Mouse (Mus musculus): ENCODE measurements around the gene Rdh7. TPM values are rescaled to one million over a fixed set of nuclear protein-coding genes. Genes with fewer than 3 reads are reported as not detected.
"Not testable (repeated sequence)": the region's sequence is repeated elsewhere in the genome, so short reads cannot be mapped to it uniquely, and the experiment has no call there.

Gene Rdh7
- polyA plus RNA-seq (2016; fragmentation: Nextera tagmentation; extraction: Ambion mirVana) = not detected in 2 replicates

DNA sequence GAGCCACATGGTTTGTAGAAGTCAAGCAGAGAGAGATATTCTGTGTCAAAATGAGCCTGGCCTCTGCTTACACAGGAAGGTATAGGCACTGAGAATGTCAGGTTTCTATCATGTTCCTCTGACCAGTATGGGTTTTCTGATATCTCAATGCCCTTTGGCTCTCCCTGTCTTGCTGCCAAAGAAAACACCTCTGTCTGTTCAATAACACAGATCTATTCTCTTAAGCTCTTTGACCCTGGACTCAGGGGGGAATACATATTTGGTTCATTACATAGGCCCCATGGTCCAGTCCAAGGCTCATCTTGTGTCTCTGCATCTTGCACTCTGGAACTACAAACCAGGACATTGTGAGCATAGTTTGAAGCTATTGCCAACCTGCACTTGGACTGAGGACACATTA lies at the start of gene Rdh7:
Rdh7 (minus strand) TSS at position 213 of the 400 bp plus-strand sequence.
- Histone ChIP-seq H3K36me3 (no peaks in the 10 kb centered on the region), H3K4me1 (peaks cover 6% of the 10 kb centered on the region; the same call in 1 of the 2 replicates), H3K9me3 (no peaks in the 10 kb centered on the region), H3K27ac (no peak within 1 kb of the TSS), H3K4me3 (no peak within 1 kb of the TSS), H3K9ac (no peak within 1 kb of the TSS), H3K27me3 (no peaks in the 10 kb centered on the region), H3K4me2 (replicated peaks) (no peak within 1 kb of the TSS)
- ATAC-seq (ENCODE audit: insufficient number of reproducible peaks, insufficient read depth, low FRiP score, low TSS enrichment) = no peak

DNA sequence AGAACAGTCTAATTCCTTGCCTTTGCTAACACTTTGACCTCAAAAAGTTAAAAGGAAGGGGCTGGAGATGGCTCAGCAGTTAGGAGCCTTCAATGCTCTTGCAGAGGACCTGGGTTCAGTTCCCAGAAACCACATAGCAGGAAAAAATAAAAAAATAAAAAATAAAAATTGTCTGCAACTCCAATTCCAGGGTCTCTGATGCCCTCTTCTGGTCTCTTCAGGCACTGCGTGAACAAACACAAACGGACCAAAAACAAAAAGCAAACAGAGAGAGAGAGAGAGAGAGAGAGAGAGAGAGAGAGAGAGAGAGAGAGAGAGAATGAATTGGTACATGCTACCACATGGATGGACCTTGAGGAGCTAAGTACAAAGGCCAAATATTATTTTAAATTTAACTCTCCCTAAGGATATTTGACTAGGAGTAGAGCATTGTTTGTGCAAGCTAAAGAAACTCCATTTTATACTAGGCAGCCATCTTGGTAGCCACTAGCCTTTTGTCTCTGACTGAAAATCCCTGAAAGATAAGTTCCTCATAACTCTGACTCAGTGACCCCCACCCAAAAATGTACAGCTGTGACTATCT lies 48.9 kb upstream of the Rdh7 start:
- no peaks in the 10 kb centered on the region for H3K9me3 ChIP-seq
- 4% methylated on average over 2 of the region's 2 CpGs for WGBS
- H3K27me3 ChIP-seq = no peaks in the 10 kb centered on the region
- no peak overlapping the region for H3K27ac ChIP-seq
- no peak overlapping the region for H3K4me3 ChIP-seq
- no peak overlapping the region for H3K4me2 ChIP-seq (replicated peaks)
- H3K9ac ChIP-seq = no peak overlapping the region
- H3K36me3 ChIP-seq = no peaks in the 10 kb centered on the region
- no peaks in the 10 kb centered on the region for H3K4me1 ChIP-seq
- ATAC-seq (ENCODE audit: insufficient number of reproducible peaks, insufficient read depth, low FRiP score, low TSS enrichment) = no peak

DNA sequence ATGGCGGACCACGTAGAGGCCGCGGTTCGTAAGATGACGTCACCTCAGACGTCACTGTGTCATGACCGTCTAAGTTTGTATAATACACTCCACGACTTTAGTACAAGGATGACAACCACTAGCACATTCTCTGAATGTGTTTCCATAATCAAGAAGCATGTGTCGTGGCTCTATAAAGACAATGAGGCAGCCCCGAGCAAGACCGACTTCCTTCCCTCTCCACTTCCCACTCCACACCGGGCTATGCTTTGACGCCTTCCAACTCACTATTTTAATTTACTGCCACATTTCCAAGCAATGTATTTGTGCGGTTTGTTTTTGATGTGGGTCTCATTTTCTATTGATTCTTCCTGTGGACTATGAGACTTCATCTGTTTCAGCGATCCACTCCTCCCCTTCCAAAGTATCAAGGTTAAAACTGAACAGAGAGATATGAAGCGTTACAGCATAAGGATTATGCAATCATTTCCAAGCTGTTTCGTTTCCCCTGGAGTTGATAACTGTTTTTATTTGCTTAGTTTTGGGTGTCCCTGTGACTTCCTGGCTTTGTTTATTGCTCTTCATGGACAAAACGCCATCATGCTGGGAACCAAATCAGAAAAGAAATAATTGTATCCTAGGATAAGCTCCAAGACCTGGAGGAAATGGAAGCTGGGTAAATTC lies 48.3 kb upstream of the Rdh7 start:
- no peak for ATAC-seq (ENCODE audit: insufficient number of reproducible peaks, insufficient read depth, low FRiP score, low TSS enrichment)
- Histone ChIP-seq H3K4me2 (replicated peaks) (no peak overlapping the region), H3K9me3 (no peaks in the 10 kb centered on the region), H3K9ac (no peak overlapping the region), H3K27me3 (no peaks in the 10 kb centered on the region), H3K36me3 (no peaks in the 10 kb centered on the region), H3K27ac (no peak overlapping the region), H3K4me3 (no peak overlapping the region), H3K4me1 (no peaks in the 10 kb centered on the region)
- 87% methylated on average over 19 of the region's 19 CpGs for WGBS

DNA sequence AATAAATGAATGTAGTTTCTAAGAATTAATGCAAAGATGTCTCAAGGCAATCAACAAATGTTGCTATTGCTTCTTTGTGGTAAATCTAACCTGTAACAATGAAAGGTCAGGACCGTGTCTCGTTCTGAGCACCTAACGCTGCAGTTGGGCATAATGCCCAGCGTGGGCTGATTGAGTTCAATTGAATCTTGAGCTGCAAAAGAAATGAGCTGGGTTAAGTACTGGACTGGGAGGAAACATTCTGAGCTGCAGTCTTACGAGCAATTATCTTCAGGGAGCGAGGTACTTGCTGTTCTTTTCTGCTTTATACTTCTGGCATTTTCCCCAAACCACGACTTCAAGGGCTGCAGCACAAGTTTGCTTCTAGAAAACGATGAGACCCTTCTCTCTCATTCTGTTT lies 47.7 kb upstream of the Rdh7 start:
- Histone ChIP-seq H3K27me3 (no peaks in the 10 kb centered on the region), H3K4me2 (replicated peaks) (no peak overlapping the region), H3K9me3 (no peaks in the 10 kb centered on the region), H3K4me3 (no peak overlapping the region), H3K9ac (no peak overlapping the region), H3K27ac (no peak overlapping the region), H3K4me1 (no peaks in the 10 kb centered on the region), H3K36me3 (no peaks in the 10 kb centered on the region)
- ATAC-seq (ENCODE audit: insufficient number of reproducible peaks, insufficient read depth, low FRiP score, low TSS enrichment) = no peak
- WGBS = 78% methylated on average over 8 of the region's 8 CpGs

DNA sequence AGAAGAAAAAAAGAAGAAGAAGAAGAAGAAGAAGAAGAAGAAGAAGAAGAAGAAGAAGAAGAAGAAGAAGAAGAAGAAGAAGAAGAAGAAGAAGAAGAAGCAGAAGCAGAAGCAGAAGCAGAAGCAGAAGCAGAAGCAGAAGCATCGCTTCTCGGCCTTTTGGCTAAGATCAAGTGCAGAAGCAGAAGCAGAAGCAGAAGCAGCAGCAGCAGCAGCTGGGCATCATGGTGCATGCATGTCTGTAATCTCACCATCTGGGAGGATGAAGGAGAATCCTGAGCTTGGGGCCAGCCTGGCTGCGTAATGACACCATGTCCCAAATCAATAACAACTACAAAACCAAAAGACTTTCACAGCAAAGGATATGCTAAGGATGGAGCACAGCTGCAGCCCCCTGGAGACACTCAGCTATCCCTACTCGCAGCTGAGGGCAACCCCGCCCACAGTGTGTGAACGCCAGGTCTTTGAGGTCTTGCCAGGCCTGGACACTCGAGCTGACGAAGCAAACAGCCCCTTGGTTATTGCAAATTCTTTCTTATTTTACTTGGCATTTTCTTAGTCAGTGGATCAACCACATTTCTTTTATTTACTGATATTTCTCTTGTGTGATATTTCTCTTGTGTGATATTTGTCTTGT lies 43.8 kb upstream of the Rdh7 start:
- no peak overlapping the region for H3K27ac ChIP-seq
- 61% methylated on average over 8 of the region's 8 CpGs for WGBS
- H3K4me3 ChIP-seq = no peak overlapping the region
- H3K27me3 ChIP-seq = no peaks in the 10 kb centered on the region
- H3K9ac ChIP-seq = no peak overlapping the region
- no peaks in the 10 kb centered on the region for H3K36me3 ChIP-seq
- H3K4me1 ChIP-seq = no peaks in the 10 kb centered on the region
- ATAC-seq (ENCODE audit: insufficient number of reproducible peaks, insufficient read depth, low FRiP score, low TSS enrichment) = no peak
- peaks cover 3% of the 10 kb centered on the region; the same call in 1 of the 2 replicates for H3K9me3 ChIP-seq
- H3K4me2 ChIP-seq (replicated peaks) = no peak overlapping the region

DNA sequence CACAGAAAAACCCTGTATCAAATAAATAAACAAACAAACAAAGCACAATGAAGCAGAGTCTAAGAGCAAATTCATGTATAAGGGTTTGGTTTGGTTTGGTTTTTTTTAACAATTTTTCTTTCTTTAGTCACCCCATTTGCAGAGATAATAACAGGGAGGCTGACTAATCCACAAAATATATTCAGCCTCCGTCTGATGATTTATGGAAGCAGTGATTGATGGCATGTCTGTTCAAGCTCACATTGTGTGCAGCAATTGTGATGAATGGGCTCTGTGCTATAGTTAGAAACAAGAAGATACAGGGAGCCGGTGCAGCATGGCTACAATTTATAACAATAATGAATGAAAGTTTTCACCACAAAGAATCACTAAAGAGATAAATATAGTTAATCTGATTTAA lies 39.1 kb upstream of the Rdh7 start:
- H3K4me3 ChIP-seq = no peak overlapping the region
- H3K36me3 ChIP-seq = no peaks in the 10 kb centered on the region
- H3K4me2 ChIP-seq (replicated peaks) = no peak overlapping the region
- H3K4me1 ChIP-seq = peaks cover 4% of the 10 kb centered on the region; the same call in 1 of the 2 replicates
- peaks cover 3% of the 10 kb centered on the region; the same call in 1 of the 2 replicates for H3K9me3 ChIP-seq
- H3K27ac ChIP-seq = no peak overlapping the region
- no peak overlapping the region for H3K9ac ChIP-seq
- ATAC-seq (ENCODE audit: insufficient number of reproducible peaks, insufficient read depth, low FRiP score, low TSS enrichment) = no peak
- 81% methylated on average over 2 of the region's 2 CpGs for WGBS
- H3K27me3 ChIP-seq = no peaks in the 10 kb centered on the region

DNA sequence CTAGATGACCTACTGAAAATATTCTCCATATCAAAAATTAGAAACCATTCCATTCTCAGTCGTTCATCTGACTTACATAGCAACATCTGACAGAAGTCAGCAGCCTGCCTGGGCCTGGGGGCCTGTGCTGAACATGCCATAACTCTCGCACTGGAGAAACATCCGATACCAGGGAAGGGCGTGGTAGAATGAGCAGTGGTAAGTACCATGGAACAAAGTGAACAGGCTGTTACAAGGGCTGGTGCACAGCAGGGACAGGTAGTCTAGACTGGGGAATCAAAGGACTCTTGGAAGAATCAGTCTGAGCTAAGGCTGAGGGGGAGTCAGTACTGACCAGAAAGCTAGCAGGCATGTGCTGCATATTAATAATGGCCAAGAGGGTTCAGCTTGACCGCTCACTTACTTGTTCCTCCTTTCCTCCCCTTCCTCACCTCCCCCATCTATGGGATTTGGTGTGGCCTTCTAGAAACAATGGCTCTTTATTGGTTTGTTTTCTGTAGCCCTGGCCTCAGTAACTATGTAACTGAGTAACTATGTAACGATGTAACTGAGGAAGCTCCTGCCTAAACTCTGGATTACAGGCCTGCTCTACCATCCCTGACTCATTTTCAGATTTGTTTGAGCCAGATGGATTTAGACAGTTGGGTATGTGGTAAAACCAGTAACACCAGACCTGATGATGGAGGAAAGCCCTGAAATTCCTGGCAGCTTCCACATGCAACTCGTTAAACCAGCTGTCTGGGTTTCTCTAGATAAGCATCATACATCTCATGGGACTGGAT lies 36.2 kb upstream of the Rdh7 start:
- Histone ChIP-seq H3K4me1 (peaks cover 4% of the 10 kb centered on the region; the same call in 1 of the 2 replicates), H3K36me3 (no peaks in the 10 kb centered on the region), H3K27me3 (no peaks in the 10 kb centered on the region), H3K4me3 (no peak overlapping the region), H3K4me2 (replicated peaks) (no peak overlapping the region), H3K27ac (peak overlapping the region; percentile 24; the same call in 1 of the 2 replicates), H3K9me3 (peaks cover 3% of the 10 kb centered on the region; the same call in 1 of the 2 replicates), H3K9ac (no peak overlapping the region)
- whole genome bisulfite sequencing = 46% methylated on average over 7 of the region's 7 CpGs
- ATAC-seq (ENCODE audit: insufficient number of reproducible peaks, insufficient read depth, low FRiP score, low TSS enrichment) = no peak

DNA sequence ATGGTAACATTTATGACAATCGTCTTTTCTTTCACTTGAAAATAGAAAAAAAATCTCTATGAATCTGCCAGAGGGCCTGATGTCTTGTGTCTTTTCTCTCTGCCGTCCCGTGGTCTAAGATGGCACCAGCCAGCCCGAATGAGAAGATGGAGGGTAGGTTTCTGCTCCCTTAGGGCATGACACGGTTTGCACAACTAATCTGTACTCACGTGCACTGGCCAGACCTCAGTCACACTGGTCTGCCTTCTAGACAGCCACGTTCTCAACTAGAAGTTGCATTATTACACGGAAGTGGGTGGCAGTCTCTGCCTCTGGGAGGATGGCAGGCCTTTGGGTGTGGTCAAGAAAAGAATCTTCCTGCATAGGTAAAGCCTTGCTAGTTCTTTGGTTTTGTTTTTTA lies 34.4 kb upstream of the Rdh7 start:
- H3K4me1 ChIP-seq = peaks cover 4% of the 10 kb centered on the region; the same call in 1 of the 2 replicates
- H3K4me2 ChIP-seq (replicated peaks) = no peak overlapping the region
- no peak for ATAC-seq (ENCODE audit: insufficient number of reproducible peaks, insufficient read depth, low FRiP score, low TSS enrichment)
- H3K36me3 ChIP-seq = no peaks in the 10 kb centered on the region
- H3K27ac ChIP-seq = no peak overlapping the region
- no peaks in the 10 kb centered on the region for H3K9me3 ChIP-seq
- H3K4me3 ChIP-seq = no peak overlapping the region
- 88% methylated on average over 8 of the region's 8 CpGs for WGBS
- no peak overlapping the region for H3K9ac ChIP-seq
- no peaks in the 10 kb centered on the region for H3K27me3 ChIP-seq

DNA sequence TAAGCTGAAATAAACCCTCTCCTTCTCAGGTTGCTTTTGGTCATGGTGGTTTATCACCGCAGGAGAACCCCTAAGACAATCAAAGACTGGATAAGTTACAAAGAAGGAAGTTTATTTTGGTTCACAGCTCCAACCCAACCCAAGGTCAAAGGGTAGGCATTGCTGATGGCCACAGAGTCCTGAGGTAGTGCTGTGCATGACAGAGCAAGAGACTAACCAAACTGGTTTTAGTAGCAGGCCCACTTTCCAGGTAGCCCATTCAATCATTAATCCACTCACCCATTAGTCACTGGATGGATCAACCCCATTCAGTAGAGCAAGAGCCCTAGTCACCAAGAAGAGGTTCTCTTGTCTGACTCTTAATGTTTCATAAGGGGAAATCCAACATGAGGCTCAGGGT lies 33.6 kb upstream of the Rdh7 start:
- ATAC-seq (ENCODE audit: insufficient number of reproducible peaks, insufficient read depth, low FRiP score, low TSS enrichment) = no peak
- Histone ChIP-seq H3K4me1 (peaks cover 4% of the 10 kb centered on the region; the same call in 1 of the 2 replicates), H3K4me3 (no peak overlapping the region), H3K27me3 (no peaks in the 10 kb centered on the region), H3K9me3 (no peaks in the 10 kb centered on the region), H3K4me2 (replicated peaks) (no peak overlapping the region), H3K36me3 (no peaks in the 10 kb centered on the region), H3K27ac (no peak overlapping the region), H3K9ac (no peak overlapping the region)
- 65% methylated on average over 1 of the region's 1 CpGs for WGBS

DNA sequence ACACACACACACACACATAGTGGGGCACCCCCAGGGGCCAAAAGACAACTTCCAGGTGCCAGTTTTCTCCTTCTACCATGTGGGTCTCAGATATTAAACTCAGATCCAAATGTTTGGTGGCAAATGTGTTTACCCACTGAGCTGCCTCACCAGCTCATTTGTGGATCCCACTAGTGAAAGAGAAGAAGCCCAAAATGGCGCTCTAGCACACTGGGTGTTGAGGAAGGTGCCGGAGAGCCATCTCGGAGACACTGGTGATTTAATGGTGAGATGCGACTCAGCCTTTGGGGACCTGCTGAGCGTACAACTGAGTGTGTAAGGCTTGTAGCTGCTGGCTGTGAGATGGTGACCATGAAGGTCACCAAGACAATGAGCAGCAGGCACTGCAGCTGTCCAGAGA lies 29.0 kb upstream of the Rdh7 start:
- no peaks in the 10 kb centered on the region for H3K27me3 ChIP-seq
- no peak for ATAC-seq (ENCODE audit: insufficient number of reproducible peaks, insufficient read depth, low FRiP score, low TSS enrichment)

DNA sequence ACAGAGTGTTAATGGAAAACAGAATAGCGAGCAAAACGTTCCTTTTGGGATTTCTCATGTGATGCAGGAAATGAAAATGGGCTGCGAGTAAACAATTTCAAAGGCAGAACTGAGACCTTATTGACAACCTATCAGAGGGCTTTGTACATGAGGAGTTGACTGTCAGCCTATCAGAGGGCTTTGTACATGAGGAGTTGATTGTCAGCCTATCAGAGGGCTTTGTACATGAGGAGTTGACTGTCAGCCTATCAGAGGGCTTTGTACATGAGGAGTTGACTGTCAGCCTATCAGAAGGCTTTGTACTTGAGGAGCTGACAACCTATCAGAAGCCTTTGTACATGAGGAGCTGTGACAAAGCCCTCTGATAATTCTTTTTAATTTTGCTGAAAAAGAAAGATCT lies 28.6 kb upstream of the Rdh7 start:
- not testable (repeated sequence) for H3K9ac ChIP-seq; H3K27me3 ChIP-seq; H3K4me2 ChIP-seq (replicated peaks); H3K9me3 ChIP-seq; H3K4me3 ChIP-seq; H3K36me3 ChIP-seq; ATAC-seq (ENCODE audit: insufficient number of reproducible peaks, insufficient read depth, low FRiP score, low TSS enrichment); H3K4me1 ChIP-seq; H3K27ac ChIP-seq
- 70% methylated on average over 3 of the region's 3 CpGs for WGBS

More for the DNA sequence above, 29.0 kb upstream of the Rdh7 start:
- Histone ChIP-seq H3K4me3 (no peak overlapping the region), H3K9me3 (no peaks in the 10 kb centered on the region), H3K4me1 (no peaks in the 10 kb centered on the region), H3K4me2 (replicated peaks) (no peak overlapping the region), H3K27ac (no peak overlapping the region), H3K36me3 (no peaks in the 10 kb centered on the region), H3K9ac (no peak overlapping the region)
- 95% methylated on average over 5 of the region's 5 CpGs for WGBS

Data from embryonic facial prominence, embryonic 12.5 days (tissue).